Mouse (Mus musculus) mature B cell (primary cell): ENCODE data around the gene 1110032A03Rik.

Experiments
- in situ Hi-C: fragments of 300-500 bp; cut with MboI; formaldehyde crosslinking; loops from 2 replicates; pipeline ENCODE4 v1.14.3; 2019

1110032A03Rik gene

DNA sequence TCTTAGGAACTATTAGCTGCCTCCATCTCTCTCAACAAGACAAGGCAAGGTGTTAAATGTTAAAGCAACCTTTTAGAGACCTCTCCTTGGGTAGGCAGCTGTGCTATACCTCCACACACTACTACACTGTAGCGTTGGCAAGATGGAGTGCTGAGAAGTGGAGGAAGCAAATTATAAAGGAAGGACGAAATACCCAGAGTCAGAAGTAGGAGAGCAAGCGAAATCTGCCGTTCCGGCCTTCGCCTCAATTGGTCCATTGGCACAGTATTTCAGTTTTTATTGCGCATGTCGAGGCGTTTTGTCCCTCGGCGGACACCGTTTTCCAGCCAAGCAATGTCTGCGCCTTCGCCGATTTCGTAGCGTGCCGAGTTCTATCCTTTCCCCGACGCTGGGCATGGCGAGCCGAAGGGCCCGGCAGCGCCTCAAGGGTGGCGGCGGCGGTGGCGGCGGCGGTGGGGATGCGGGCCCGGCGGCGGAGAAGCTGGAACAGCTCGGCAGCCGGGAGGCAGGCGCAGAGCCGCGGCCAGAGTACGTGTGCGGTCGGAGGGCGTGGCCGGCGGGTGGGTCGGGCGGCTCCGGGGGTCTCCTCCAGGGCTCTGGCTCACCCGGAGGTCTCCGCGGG, at the start of gene 1110032A03Rik, which contains the start of gene Alg9:
Gene 1110032A03Rik (minus strand): TSS at position 530 of the 622 bp plus-strand sequence.
Gene Alg9 (plus strand): TSS at position 29 of the 622 bp plus-strand sequence.
- in situ Hi-C loops, result no loop called here

DNA sequence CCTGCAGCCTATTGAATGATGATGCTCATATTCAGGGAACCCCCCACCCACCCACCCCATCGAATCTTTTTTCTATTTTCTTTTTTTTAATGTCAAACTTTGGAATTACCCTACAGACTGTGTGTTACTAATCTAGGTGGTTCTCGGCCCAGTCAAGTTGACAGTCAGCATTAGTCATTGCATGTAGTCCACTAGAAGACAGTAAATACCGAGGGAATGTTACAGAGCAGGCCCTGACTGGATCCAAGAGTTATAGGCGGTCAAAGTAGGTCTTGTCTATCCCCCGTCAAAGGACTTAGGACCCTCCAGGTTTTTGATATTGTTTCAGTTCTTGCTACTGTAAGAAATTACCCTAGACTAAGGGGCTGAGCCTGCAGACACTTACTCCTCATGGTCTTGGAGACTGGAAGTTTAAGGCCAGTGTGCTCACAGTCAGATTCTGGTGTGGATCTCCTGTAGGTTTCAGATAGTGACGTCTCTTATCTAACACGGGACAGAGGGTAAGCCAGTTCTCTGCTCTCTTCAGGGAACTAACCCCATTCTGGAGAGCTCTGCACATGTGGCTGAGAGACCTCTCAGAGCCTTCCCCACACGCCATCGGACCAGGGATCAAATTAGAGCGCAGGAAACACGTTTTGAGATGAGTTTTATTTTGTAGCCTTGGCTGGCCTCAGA, 48.6 kb upstream of the 1110032A03Rik start:
- in situ Hi-C loops, result no loop called here

DNA sequence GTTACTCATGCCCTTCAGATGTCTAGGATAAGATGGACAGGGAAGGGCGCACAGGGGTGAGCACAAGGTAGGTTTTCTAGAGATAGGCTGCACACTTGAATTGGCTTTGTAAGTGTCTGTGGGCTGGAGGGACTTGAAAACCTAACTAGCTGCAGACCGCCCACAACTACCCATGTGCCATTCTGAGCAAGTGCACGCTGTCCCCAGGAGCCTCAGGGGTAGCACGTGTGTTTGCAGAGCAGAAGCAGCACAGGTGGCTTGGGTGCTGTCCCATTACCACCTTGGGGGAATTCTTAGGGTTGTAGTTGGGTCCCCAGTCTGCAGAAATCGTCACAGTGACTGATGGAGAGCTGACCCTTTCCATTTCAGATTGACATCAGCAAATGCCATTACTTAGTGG, 46.9 kb upstream of the 1110032A03Rik start:
- in situ Hi-C loops, result no loop called here

DNA sequence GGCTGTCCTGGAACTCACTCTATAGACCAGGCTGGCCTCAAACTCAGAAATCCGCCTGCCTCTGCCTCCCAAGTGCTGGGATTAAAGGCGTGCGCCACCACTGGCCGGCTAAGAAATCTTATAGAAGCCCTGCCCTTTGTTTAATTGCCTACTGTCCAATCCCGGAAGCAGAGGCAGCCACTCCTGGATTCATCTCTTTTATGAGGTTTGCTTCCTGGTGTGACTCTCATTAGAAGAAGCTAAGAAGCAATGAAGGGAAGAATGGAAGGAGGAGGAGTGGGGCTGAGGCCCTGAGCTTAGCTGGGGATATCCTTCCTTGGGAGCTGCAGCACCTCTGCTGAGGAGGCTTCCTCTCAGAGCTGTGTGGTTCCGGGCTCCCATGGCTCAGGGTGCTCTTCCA, 46.3 kb upstream of the 1110032A03Rik start:
- in situ Hi-C loops, result no loop called here

DNA sequence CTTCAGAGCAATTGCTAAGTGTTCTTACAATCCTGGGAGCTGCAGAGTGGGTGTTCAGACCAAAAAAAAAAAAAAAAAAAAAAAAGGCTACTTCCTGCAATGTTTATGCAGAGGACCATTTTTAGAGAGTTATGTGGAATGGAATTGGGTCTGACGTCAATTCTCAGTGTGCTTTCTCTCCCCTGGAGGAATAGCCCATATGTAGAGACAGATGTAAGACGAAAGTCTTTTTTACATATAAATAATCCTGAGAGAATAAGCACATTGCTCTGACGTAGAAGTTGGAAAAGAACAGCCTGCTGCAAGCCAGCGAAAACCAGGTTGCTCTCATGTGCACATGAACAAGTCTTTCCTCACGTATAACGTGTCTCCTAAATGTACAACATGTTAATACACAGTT, 44.4 kb upstream of the 1110032A03Rik start:
- in situ Hi-C loops, result no loop called here

DNA sequence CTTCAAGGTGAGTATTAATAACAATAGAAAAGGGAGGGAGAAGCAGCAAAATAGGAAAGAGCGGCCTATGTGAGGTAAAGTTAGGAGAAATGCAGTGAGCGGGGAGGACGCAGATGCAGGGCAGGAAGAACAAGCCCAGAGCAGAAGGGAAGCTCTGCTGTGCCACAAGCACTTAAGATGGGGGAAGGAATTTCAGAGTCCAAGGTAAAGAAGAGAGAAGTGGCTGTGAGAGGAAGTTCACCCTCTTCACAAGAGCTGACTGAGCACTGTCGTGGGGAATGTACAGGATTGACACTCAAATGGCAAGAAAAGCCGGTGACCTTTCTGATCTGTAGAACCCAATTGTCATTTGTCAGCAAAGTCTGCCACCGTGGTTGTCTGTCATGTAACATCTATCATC, 42.7 kb upstream of the 1110032A03Rik start:
- in situ Hi-C loops, result no loop called here

DNA sequence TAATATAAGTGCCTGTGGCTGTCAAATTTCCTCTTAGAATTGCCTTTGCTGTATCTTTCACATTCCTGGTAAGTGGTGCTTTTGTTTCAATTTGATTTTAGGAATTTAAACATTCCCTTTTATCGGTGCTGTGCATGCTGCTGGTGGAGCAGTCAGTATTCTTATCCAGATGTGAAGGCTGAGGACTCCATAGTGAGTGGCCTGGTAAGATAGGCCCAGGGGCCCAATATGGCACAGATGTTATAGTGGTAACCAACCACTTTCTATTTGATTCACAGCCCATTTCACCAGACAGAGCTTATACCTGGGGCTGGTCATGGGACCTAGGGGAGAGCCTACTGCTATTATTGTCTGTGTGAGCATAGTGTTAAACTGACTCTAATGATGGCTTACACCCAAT, 41.2 kb upstream of the 1110032A03Rik start:
- in situ Hi-C loops, result no loop called here

DNA sequence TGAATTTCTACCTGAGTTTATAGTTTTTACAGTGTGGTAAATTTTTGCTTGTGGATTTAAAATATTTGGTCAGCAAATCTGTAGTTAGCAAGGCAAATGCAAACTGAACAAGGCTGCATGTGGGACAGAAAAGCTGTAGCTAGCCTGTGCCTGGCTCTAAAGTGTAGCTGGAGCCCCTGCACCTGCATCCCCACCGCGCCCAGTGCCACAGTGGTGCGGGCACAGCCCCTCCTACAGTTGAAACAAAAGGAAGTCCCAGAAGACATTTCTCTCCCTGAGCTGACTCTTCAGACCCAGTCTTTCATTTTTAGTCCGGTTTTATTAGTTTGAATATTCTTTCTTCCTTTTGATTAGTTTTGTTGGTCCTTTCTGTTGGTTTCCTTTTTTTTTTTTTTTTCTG, 40.3 kb upstream of the 1110032A03Rik start:
- in situ Hi-C loops, result no loop called here

DNA sequence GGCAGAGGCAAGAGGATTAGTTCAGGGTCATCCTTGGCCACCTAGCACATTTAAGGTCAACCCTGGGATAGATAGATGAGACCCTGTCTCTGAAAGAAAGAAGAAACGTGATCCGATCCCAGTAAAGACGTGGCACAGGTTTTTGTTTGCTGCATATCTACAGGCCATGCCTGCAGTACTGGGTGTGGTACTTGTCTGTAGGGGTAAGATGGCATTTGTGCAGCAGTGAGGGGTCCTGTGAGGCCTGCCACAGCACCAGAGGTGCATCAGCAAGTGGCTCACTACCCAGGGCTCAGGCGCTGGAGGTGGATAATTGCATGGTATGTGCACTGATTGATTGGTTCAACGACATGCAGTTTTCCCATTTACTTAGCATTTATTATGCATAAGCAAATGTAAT, 38.5 kb upstream of the 1110032A03Rik start:
- in situ Hi-C loops, result no loop called here

DNA sequence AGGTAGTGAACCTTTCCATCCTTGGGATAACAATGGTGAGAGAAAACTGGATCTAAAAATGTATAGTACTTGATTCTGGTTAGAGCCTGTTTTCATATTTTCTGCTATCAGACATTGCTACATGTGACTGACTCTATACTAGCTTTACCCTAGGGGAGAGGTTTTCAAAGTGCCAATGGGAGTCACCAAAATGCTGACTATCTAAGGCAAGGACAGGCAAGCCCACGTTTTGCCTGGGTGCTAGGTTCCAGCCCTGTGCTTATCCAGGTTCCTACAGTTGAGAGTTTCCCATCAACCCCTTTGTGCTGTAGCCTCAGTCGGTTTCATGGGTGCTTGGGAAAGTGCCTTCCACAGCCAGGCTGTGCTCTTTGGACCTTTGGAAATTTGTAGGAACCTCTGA, 36.4 kb upstream of the 1110032A03Rik start:
- in situ Hi-C loops, result no loop called here

DNA sequence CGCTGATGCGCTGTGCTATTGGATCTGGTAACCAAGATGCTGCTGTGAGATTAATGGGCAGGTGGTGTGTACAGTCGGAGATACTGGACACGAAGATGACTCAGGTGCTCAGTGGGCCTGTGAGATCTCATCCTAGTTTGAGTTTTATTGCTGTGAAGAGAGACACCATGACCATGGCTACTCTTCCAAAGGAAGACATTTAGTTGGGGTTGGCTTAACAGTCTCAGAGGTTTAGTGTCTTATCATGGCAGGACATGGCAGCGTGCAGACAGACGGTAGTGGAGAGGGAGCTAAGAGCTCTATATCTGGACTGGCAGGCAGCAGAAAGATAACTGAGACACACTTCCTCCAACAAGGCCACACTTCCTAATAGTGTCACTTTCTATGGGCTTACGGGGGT, 35.9 kb upstream of the 1110032A03Rik start:
- in situ Hi-C loops, result no loop called here

DNA sequence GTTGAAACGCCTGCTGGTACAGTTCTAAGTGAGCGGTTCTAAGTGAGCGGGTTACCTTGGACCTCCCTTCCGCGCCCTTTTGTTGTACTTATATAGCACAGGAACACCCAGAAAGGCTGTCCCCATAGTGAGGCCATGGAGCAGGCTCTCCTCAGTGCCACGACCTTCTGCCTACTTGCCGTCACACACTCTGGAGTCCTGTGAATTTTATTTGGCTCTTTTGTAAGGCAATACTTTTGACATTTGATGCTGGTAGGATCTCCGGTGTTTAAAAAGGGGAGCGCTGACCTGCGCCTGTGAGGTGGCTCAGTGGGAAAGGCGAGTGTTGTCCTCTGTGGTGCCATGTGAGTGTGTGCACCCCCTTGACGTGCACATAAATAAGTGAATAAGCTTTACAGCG, 33.8 kb upstream of the 1110032A03Rik start:
- in situ Hi-C loops, result no loop called here

DNA sequence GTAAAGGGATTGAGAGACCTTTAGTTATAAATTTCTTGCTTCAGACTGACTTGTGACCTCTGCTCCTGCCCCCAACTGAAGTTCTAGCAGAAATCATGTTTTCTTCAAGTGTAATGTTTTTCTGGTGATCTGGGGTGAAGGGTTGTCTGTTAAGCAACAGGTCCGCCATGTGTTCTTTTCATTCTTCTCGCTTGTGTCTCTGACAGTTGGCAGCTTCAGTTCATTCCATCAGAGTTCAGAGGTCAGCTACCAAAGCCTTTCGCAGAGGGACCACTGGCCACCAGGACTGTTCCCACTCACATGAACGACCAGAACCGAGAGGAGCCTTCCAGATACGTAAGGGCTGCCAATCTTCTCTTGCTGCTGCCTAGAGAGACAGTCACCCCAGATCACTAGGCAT, 33.2 kb upstream of the 1110032A03Rik start:
- in situ Hi-C loops, result no loop called here

DNA sequence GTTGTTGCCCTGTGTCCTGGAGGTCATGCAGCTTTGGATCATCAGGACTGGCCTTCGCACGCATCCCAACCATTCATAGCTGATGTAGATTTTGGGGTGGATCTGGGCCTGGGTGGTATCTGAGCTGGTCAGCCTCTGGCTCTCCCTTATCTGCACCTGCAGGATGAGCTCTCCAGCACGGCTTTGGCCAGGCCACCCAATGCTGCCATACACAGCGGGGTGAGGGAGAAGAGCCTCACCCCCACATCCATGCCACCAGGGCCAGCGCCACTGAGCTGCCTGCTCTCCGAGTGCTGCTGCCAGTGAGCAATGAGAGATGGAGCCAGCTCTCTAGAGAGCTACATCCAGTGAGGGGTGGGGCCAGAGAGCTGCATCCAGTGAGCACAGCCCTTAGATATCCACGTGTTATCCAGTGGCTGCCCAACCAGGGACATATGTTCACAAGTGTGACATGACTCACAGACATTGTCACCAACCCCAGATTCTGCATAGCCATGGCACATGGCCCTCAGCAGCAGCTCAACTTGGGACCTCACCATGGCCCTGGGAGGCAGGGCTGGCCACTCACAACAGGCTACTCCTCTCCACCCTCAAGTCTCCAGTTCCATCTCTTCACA, 27.8 kb upstream of the 1110032A03Rik start:
- in situ Hi-C loops, result no loop called here

DNA sequence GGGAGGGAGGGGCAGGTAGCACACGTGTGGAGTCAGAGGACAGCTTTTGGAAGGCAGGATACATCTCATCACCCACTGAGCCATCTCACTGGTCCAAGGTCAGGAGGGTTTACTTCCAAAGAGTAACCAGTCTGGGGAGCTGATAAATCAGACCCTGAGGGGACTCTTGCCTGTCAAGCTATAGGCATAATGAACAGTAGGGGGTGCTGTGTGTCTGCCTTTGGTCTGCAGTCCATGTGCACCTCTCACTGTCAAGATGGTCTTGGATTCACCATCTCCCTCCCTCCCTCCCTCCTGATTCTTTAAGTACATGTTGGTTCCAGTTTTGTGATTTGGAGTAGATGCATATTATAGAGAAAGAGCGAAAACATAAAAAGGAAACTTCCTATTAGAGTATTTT, 25.7 kb upstream of the 1110032A03Rik start:
- in situ Hi-C loops, result no loop called here

DNA sequence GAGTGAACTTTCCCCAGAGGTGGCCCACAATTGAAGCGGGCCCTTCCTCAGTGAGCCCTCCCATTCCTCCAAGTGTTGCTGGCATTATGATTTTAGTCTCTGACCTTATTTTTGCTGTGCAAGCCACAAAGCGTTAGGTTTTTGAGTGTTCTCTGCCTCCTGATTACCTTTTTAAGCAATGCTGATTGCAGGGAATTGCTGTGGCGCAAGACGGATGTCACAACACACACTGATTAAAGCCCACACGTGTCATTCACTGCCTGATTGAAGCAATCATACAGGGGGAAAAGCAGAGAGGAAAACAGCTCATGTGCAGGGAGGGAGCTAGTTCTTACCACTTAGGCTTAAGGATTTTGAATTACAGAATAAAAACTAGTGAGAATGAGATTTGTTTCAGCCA, 23.0 kb upstream of the 1110032A03Rik start:
- in situ Hi-C loops, result no loop called here

DNA sequence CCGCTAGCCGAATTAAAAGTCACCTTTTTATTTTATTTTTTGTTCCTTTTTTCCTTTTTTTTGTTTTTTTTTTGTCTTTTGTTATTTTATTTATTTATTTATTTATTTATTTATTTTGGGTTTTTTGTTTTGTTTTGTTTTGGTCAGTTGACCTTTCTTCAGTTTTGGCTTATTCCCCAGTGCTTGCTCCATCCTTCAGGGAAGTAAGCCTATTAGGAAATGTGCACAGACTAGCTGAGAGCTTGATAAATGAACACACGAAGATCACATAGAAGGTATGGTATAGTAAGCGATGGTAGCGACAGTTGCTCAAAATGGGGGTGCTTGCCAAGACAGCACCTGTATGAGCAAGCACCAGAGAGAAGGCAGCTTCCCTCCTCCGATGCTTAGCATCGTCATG, 22.3 kb upstream of the 1110032A03Rik start:
- in situ Hi-C loops, result no loop called here

DNA sequence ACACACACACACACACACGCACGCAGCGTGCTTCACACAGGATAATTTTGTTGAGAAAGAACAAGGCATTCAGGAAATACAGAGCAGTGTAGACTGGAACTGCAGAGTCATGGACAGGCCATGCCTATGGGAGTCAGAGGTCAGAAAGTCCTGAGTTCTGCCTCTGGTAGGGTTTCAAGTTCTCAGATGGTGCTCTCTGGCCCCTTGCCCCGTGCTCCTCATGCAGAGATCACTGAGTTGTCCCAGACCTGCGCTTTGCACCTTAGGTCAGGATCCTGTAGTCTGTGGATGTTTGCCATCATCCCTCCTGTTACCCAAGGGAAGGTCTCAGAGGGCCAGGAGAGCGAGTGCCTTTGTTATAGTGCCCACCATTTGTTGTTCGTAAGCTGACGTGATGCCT, 21.5 kb upstream of the 1110032A03Rik start:
- in situ Hi-C loops, result no loop called here

DNA sequence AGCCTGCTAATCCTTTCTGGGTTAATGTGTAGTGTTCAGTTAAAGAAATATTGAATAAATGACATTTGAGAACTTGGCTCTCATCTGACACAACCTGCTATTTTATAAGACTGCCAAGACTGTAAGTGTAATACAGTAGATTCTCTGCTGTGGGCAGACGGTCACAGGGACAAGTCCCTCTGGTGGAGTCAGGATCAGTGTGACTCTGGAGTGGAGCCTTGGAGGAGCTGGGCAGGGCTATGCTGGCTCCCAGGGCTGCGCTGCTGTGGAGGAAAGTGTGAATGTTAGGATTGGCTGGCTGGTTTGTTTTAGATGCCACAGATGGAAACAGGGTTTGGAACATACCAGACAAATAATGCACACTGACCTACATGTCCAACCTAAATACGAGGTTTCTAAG, 19.9 kb upstream of the 1110032A03Rik start:
- in situ Hi-C loops, result no loop called here

DNA sequence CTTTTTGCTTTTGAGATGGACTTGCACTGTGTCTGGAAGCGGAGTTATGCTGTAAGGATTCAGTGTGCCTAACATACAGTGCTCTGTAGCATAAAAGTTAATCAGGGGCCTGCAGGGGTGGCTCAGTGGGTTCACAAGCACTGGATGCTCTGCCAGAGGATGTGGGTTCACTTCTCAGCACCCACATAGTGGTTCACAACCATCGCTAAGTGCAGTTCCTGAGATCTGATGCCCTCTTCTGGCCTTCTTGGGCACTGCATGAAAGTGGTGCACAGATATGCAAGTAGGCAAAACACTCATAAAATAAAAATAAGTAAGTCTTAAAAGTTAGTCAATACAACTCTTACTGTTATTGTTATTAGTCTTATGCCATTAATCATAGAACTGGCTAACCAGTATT, 6.8 kb upstream of the 1110032A03Rik start:
- in situ Hi-C loops, result no loop called here

DNA sequence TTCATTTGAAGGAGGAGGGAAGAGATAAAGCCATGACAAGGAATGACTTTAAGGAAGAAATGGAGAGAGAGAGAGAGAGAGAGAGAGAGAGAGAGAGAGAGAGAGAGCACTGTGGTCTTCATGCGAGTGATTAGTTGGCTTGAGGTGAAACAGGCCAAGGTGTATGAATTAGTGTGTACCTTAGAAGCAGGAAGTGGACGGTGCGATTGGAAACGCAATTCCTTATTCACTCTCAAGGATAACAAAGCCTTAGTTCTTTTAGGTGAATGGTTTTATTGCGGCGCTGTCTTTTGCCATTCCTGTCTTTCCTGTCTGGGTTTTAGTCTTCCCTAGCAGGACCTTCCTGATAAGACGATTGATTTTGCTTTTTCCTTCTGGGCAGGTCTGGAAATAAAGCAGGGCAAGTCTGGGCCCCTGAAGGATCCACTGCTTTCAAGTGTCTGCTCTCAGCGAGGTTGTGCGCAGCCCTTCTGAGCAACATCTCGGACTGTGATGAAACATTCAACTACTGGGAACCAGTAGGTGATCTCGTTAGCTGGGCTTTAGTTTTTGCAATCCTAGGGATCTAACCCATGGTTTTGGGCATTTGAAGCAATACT, 941 bp upstream of the 1110032A03Rik start:
- in situ Hi-C loops, result no loop called here

DNA sequence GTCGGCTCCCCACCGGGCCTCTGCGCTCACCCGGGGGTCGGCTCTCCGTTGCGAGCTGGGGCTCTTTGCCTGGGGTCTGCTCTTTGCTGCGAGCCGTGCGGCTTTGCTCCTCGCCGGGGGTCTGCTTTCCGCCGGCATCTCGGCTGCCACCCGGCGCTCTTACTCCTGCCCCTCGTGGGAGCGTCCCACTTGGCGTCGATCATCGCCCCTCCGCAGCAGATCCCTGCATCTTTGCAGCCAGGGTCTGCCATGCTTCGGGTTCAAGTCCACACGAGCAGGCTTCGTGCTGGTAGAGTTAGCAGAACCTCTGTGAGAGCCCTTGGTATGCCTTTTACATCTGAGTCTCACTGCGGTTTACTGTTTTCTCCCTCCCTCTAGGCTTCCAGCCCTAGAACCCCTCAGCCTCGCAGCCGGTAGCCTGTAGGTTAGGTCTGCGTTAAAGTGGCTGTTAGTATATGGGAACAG, 374 bp upstream of the 1110032A03Rik start:
- in situ Hi-C loops, result no loop called here

DNA sequence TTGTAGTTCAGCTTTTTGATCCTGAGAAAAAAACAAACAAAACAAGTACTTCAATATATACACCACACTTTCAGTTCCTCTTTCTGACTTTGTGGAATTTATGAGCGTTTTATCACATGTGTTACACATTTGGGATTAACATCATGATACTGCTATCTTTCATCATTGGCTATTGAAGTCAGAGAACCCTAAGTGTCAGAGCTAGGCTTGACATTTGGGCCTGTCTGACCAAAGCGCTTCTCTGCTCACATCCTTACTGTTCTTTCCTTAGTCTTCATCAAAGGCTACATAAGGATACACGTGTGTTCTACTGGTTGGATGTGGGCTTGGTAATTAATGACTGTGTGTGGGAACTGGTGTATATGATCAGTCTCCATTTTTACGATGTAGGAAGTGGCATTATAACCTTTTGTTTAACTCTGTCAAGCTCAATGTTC, 1.3 kb downstream of the 1110032A03Rik start:
- in situ Hi-C loops, result no loop called here
